Mouse (Mus musculus) embryonic stem cell, embryonic (primary cell): ENCODE results near the gene Gpr176.

Experiments
- CTCF ChIA-PET, 4 experiments: fragments of 300-600 bp in 2 of 4; fragments of 350-600 bp in 2 of 4; sonication (Branson Sonifier 250); formaldehyde crosslinking; loops; one replicate each; lab custom pipeline; 2022; ENCODE audit warnings: inconsistent platforms in 2 of 4; lab: Charles Lee
- POLR2A ChIA-PET, 4 experiments: fragments of 300-600 bp in 2 of 4; fragments of 350-600 bp in 2 of 4; sonication (Branson Sonifier 250); formaldehyde crosslinking; loops; one replicate each; lab custom pipeline; 2022; ENCODE audit warnings: antibody characterized with exemption in 4 of 4, inconsistent platforms in 1 of 4; lab: Charles Lee

Gpr176 gene

DNA sequence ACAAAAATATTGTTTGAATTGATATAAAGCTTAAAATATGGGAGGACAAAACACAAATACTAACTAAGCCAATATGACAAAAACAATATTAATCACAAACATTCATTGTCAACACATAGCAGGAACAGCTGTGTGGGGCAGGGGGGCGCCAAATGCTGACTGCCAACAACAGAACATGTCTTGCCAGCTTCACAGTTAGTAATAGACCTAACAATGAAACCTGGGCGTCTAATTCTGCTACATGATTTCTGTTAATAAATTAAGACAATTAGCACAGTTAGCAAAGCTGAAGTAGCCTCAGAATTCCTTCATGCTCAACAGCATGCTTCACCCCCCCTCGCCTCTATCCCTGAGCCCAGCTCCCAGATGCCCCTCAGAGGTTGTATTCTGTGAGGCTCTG is 137.6 kb downstream of the Gpr176 start:
- CTCF ChIA-PET: interaction anchor here in 3 of 4 experiments (0.6 to 2.3 kb wide), 3 partner anchors 11 to 792 kb away, joined by 3 to 8 read pairs (median 4); no protein-coding TSS in a partner anchor
- POLR2A ChIA-PET: no interaction called here

DNA sequence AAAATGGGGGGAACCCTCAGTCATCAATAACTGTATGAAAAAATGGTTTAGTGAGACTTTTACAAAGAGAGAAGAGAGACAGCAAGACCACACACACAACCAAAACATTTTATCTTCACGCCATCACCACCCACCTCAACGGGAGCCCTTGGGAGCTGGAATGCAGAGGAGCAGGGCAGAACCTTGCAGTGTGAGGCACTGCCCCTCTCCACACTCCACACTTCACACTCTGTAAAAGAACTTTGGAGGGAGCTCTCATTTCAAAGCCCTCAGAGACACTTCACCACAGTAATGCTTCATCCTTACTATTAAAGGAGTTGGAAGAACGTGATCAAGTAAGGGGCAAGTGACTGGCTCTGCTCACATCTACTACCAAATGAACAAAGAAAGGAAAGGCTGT is 142.7 kb downstream of the Gpr176 start:
- CTCF ChIA-PET: interaction anchor here in 1 of 4 experiments (1.2 kb wide), 1 partner anchor 31 kb away, joined by 3 read pairs; no protein-coding TSS in a partner anchor
- POLR2A ChIA-PET: no interaction called here

DNA sequence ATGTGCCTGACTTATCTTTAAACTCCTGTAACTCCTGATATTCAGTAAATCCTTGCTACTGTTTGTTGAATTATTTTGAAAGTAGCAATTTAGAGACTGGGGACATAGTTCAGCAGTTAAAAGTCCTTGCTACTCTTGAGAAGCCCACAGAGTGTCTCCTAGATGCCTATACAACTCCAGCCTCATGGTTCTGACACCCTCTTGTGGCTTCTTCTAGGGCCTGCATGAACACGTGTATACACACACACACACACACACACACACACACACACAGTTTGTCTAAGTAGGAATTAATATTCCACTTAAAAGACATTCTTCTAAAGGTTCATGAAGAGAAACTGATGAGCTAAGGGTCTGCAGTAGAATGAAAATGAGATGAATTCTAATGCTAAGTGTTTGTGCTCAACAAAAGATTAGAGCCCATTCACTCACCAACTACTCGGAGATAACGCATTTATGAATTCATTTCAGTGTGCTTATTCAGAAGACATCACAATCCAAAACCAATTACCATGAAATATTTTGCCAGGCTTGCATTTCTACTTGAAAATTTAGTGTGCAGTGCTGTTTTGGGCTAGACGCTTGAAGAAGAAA is 144.6 kb downstream of the Gpr176 start:
- CTCF ChIA-PET: no interaction called here
- POLR2A ChIA-PET: no interaction called here
